Mouse (Mus musculus) erythroblast, adult 5-6 weeks (primary cell): ENCODE data around the gene Gm20388. TPM values are rescaled to one million over a fixed set of nuclear protein-coding genes. Genes with fewer than 3 reads are reported as not detected.

Experiments
- ATAC-seq: replicated peaks from 2 replicates; pipeline ENCODE4 v1.8.0; 2016; ENCODE audit warnings: moderate number of reproducible peaks, mild to moderate bottlenecking, moderate TSS enrichment, inconsistent platforms; ENCODE audit not compliant: poor library complexity, low FRiP score, severe bottlenecking
- total RNA-seq, 2 experiments: library from RNA; stranded (forward) in 1 of 2; stranded (reverse) in 1 of 2; fragments of 150-400 nt in 1 of 2; fragments of 200-764, 138-1000 nt in 1 of 2; gene quantifications; 2 replicates each; pipeline versions ENCODE4 v1.2.3 to v1.2.4; 2015 to 2017; ENCODE audit warnings: low replicate concordance in 2 of 2

Gene Gm20388
- total RNA-seq, 2 experiments from 2014 or later, result 2.9 to 7.8 TPM

DNA sequence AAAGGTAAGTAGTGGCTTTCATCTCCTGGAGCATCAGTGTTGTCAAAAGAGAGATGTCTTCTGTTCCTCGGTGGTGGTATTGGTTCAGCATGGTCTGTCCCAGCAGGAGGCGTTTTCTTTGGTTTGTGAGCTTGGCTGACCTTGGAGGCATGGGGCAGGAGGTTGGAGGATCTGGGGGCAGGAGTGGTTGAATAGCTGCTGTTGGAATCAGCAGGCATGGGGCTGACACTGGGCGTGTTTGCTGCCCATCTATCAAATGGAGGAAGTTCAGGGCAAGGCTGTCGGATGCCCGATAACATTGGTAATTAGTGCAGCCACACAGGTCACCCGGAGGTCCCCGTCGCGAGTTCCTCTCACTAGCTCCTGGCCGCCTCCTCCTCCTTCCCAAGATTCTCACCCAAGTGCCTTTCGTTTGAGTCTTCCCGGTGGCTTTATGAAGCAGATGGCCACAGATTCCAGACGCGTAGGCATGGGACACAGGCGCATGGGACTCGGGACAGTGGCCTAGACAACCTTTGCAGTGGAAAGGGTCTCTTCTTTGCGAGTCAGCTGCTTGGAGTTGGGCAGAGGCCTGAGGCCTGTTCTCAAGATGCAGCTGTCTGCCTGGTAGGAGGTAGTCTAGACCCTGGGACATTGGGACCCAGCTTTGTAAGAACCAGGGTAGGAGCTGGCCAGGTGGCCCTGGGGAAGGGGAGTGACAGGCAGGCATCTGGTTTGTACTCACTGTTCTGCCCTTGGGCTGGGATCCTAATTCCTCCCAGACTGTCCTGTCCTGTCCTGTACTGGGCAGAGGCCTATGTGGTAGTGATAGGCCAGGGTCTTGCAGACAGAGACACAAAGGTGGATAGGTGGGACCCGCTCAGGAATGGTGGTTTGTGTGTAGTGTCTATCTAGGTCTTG is 320.3 kb downstream of the Gm20388 start:
- no peak for ATAC-seq

DNA sequence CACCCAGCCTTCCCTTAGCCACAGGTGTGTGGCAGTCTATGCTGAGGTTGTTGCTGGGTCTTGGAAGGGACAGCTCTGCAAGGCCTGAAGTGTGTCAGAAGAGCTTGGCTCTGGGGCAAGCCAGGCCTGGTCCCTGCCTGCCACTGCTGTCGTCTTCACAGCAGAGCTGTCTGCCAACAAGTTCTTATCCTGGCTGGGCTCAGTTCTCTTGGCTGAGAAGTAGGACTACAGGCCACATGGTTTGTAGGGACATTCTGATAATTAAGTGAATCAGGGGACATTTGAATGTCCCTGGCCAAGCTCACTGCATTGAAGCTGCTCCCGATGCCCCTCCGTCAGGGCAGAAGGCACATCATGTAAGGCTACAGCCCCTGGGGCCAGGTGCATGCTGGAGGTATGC is 321.2 kb downstream of the Gm20388 start:
- ATAC-seq, result no peak

DNA sequence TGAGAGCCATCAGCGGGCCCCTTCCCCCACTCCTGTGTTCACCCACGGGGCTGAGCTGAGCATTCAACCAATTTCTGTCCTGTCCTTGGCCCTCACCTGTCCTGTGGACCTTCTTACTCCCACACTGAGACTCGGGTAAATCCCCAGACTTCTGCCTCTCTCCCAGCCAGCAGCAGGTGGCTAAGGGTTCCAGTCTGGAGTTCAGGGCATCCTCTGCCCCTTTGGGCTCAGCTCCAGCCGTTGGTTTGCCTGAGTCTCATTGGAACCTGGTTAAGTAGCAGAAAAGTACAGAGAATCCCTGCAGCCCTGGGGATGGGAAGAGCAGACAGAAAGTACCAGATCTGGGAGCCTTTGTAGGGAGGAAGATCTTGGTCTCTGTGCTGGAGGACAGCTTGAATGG is 321.8 kb downstream of the Gm20388 start:
- no peak for ATAC-seq

DNA sequence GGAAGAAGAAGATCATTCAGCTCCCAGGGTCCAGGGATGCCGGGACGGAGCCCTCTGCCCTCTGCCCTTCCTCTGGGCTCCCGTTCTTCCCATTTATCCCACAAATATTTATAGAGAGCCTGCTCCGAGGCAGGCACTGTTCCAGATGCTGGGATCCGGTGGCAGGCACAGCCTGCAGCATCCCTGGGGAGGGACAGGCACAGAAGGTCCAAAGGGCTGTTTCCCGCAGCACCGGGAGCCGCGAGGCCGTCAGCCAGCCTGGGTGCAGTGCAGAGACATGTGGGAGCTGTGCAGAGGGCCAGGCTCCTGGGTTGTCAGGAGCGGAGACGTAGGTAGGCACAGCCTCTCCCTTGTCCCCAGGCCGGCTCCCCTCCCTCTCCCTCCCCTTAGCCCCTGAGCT is 322.3 kb downstream of the Gm20388 start:
- ATAC-seq, result no peak

DNA sequence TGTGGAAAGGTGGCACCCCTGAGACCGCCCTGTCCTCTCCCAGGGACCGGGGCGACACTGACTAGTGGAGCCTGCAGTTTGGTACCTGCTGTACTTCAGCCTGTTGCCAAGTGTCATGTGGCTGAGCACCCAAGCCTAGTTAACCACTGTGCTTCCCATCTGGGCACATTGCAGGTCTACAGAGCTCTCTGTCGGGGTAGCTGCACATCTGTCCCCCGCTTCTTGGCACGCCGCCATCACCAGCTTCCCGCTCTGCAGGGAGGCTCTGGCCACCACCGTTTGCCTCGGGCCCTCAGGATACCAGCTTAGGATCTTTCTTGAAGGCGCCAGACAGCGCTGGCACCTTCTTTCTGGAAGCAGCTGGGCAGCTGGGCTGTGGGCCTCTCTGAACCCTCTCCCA is 323.8 kb downstream of the Gm20388 start:
- ATAC-seq, result no peak

DNA sequence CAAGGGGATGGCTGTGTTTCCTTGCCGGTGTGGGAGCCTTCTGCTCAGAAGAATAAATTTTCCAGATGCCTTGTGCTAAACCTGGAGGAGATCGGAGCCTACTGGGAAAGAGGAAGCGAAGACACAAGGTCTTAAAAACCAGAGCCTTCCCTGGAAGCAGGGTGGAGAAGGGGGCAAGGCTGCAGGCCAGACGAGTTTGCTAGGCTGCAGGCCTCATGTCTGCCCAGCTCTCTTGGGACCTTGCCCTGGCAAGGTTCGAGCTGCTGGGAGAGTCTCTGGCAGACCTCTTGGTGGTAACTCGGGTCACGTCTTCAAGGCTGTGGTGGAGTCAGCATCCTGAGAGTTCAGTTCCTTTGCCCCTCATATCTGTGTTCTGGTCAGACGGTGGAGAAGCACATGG is 324.2 kb downstream of the Gm20388 start:
- no peak for ATAC-seq

DNA sequence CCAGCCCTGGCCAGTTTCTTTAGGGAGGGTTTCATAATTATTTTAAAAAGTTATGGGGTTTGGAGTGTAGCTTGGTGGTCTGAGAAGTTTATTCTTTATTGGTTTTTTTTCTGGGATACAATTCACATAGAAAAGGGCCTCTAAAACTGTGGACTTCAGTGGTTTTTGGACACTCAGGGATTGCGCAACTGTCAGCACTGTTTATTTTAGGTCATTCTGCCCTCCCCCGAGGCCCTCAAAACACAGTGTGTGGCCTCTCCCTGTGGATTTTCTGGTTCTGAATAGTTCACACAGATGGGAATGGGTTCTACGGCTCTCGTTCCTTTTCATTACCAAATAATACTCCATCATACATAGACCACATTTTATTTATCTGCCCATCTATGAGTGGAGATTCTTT is 332.6 kb downstream of the Gm20388 start:
- ATAC-seq, result no peak

DNA sequence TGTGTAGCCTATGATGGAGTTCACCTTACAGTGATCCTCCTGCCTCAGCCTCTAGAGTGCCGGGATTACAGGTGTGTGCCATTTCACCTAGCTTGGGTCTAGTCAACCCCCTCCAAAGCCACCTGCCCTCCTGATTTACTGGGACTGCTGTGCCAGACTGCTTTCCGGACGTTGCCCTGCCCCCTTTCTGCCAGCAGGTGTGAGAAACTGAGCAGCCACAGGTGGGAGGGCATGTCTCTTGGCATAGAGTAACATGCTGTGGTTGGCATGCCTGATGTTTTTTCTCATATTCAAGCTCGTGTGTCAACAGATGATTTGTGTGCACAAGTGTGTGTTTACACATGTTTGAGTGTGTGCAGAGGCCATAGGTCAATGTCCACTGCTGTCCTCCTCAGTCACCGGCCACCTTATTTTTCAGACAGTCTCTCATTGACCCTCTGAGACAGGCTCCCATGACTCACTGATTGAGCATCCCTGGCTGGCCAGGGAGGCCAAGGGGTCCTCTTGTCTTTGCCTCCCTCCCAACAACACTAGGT is 333.3 kb downstream of the Gm20388 start:
- no peak for ATAC-seq

DNA sequence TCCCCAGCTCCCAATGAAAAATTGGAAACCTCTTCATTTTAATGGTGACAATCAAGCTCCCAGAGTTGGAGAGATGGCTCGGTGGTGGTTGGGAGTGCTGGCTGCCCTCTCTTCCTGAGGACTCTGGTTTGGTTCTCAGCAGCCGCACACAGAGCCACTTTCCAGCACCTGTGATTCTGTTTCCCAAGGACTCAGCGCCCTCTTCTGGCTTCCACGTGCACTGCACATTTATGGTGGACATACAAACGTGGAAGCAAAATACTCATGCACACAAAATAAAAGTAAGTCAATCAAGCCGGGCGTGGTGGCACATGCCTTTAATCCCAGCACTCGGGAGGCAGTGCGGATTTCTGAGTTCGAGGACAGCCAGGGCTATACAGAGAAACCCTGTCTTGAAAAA is 333.9 kb downstream of the Gm20388 start:
- ATAC-seq, result no peak

DNA sequence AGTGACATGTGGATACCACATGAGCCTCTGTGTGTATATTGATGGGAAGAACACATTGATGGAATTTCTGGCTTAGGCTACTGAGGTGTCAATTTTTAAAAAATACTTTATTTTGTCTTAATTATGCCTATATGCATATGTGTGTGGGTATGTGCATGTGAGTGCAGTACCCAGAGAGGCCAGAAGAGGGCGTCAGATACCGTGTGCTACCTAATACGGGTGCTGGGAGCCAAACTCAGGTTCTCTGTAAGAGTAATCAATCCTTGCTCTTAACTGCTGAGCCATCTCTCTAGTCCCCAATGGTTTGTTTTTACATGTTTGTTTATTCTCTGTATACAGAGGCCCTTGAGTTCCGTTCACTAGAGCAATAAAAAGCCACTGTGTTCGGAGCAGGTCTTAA is 337.0 kb downstream of the Gm20388 start:
- no peak for ATAC-seq

DNA sequence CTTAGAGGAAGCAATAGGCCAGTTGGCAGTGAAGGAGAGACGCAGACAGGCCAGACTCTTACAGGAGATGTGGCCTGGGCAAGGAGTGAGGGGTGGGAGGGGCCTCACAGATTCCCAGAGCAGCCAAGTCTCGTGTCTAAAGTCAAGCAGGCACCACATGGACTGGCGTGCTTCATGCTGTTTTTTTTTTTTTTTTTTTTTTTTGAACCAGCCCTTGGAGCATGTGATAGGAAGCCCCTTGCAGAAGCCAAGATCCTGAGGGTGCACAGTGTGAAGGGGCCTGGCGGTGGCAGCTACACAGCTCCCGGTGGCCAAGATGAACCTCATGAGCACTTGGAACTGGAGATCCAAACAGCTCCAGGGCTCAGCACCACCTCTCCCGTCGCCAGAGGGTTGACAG is 337.4 kb downstream of the Gm20388 start:
- no peak for ATAC-seq

DNA sequence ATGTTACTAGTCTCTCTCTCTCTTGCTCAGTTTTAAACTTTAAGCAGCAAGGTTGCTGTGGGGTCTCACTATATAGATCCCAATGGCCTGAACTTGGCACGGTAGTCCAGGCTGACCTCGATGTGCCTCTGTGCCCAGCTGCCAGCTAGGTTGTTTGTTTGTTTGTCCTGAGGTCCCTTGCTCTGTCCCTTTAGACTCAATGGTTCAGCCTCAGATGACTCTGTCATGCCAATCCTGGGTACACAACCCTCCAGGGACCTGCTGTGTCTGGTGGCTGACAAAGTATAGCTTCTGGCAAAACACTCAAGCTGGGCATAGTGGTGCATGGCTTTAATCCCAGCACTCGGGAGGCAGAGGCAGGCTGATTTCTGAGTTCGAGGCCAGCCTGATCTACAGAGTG is 337.8 kb downstream of the Gm20388 start:
- no peak for ATAC-seq

DNA sequence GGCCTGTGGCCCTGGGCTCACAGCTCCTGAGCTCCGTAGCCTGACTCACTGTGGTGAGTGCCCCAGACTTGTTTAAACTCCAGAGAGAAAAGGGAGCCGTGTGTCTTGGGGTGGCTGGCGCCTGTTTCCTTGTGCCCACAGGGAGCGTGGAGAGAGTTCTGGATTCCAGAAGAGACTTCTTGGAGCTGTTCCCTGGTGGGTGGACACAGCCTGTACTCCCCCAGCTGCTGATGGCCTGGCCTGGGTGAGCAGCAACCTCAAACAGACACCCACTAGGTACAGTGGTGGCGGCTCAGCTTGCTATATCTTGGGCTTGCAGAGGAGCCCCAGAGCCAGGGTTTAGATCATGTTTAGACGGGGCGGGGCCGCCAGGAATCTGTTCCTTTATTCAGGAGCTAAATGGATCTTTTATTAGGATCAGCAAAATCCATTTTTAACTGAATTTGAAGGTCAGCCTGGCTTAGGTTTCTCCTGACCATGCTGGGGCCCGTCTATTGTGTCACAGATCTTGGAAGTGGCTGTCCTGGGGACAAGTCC is 339.2 kb downstream of the Gm20388 start:
- no peak for ATAC-seq

DNA sequence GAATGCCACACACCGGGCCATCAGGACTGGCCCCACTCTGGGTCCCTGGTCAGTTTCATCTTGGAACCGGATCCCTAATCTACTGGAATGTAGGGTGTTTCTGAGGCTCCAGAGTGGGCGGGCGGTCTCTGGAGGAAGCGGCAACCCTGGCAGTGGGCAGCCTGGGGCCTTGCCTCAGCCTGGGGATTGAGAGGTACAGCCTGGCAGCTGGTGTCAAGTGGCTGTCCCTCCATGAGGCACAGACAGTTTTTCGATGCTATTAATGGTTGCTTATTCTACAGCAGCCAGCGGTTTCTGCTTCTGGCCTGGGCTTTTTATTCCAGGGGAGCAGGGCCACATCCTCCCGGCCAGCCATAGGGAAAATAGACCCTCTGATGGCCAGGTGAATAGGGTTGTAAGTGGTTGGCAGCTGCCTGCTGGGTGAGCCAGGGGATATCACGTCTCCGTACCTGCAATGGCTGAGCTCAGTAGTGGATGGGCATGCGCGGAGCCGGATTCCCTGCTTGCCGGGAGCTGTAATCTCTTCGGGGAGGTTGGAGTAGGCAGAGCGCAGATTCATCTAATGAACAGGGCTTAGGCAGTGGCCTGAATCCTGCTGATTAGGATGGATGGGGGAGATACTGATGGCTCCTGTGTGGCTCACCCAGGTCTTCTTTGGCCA is 340.2 kb downstream of the Gm20388 start:
- ATAC-seq, result no peak

DNA sequence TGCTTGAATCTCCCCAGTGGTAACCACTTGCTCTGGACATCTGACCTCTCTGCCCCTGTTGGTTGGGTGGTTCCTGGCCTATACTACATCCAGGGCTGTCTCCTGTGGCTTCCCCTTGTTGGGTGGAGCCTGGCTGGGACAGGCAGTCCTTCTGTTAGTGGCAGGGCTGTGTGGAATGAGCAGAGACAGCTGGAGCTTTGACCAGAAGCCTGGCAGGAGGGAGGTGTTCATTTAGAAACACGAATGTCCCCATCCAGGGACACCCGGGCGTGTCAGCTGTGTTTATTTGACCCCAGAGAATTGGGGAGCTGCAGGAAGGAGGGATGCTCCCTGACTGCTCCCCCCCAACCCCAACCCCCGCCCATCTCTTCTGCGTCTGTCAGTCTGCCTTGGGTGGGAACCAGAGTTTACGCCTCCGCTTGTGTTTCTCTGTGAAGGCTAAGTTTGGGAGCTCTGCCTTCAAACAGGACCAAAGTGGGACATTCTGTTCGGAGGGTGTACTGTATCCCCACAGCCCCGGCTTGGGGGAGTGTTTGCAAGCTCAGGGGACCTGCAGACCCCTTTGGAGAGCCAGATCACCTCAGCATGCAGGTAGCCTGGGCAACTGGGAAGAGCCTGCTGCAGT is 340.9 kb downstream of the Gm20388 start:
- ATAC-seq, result no peak

DNA sequence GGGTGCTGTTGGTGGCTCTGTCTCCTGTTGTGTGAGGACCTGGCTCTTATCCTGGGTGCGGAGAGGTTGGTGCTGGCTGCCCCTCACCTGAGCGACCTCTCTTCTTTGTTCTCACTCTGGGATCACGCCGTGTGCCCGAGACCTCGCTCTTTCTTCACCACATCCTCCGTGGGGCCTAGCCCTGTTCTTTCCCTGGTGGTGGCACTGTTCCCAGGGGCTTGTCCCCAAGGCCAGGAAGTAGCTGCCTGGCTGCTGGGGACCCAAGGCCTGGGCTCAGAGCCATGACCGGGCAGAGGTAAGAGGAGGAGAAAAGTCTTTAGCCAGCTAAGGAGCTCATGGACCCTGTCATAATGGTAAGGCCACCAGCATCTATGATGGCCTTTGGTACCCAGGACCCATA is 343.0 kb downstream of the Gm20388 start:
- no peak for ATAC-seq

DNA sequence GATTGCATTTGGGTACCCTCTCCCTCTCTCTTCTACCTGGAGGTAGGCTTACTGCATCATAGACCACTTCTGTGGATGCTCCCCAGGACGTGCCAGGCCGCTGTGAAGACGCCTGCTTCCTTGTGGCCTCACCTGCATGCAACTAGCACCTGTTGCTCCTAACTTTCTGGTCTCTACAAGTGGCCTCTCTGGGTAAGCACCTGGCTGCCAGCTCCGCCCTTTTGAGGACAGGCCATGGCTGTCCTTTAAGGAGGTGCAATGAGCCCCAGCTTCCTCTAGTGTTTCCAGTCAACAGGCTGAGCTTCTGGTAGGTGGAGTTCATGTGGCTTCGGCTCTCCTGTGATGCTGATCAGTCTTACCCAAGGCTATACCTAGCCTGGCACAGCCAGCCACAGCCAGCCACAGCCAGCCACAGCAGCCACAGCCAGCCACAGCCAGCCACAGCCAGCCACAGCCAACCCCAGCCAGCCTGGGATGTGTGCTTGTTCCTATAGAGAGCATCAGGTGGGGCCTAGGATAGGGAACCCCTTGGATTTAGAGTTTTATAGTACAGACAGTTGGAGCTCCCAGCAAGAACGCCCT is 344.9 kb downstream of the Gm20388 start:
- no peak for ATAC-seq

DNA sequence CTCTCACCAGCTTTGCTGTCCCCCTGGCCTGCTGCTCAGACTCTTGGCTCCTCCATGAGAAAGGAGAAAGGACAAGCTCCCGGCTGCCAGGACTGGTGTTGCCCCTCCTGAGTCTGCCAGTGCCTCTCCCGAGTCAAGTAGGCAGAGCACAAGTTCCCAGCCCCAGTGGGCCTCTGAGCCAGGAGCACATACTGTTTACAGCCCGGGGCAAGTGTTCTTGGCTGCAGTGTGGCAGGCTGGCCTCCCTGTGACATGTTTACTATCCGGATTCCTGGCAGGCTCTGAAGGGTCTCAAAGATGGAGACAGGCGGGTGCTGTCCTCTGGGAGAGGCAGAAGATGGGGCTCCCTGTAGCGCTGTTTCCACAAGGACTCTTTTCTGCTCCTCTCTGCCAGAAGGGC is 346.3 kb downstream of the Gm20388 start:
- no peak for ATAC-seq

DNA sequence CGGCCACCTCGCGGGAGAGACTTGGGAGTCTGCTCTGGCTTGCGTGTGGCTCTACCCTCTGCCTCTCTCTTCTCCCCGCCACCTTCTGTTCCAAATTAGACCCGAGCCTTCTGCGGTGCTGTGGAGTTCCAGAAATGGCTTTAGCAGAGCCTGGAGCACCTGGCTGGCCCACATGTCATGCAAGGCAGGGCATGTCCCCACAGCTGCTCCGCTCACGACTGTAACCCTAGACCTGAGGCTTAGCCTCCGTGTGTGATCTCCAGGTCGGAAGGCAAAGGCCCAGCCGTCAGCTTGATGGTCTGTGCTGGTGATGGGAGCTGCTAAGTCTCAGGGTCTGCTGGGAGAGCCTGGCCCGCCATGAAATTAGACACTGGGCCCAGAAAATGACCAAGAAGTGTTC is 348.6 kb downstream of the Gm20388 start:
- ATAC-seq, result no peak

DNA sequence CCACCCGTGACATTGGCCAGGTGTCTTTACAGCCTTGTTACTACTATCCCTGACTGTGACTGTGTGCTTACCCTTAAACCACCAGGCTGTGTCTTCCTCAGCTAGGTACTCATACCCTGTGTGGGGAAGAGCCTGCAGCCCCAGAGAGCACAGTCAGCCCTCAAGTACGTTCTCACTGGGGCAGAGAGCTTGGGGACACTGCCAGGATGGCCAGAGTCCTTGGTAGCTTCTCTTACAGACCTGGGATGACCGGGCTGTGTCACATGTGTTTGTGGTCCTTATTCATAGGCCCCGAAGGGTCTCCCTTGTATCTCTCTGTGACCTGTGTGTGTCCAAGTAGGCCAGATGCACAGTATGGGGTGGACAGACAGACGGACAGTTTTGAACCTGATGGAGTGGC is 350.0 kb downstream of the Gm20388 start:
- no peak for ATAC-seq
